Mouse (Mus musculus) liver, embryonic 14.5 days (tissue): ENCODE measurements around the gene Clta.

ENCODE experiments used
- CTCF ChIP-seq: IDR thresholded peaks from 2 replicates; pipeline ENCODE4 v1.5.1; 2016; ENCODE audit warnings: antibody characterized with exemption, low read depth, control low read depth
- EP300 ChIP-seq: IDR thresholded peaks from 2 replicates; pipeline ENCODE4 v1.6.1; 2016; ENCODE audit warnings: antibody characterized with exemption, low read depth

DNA sequence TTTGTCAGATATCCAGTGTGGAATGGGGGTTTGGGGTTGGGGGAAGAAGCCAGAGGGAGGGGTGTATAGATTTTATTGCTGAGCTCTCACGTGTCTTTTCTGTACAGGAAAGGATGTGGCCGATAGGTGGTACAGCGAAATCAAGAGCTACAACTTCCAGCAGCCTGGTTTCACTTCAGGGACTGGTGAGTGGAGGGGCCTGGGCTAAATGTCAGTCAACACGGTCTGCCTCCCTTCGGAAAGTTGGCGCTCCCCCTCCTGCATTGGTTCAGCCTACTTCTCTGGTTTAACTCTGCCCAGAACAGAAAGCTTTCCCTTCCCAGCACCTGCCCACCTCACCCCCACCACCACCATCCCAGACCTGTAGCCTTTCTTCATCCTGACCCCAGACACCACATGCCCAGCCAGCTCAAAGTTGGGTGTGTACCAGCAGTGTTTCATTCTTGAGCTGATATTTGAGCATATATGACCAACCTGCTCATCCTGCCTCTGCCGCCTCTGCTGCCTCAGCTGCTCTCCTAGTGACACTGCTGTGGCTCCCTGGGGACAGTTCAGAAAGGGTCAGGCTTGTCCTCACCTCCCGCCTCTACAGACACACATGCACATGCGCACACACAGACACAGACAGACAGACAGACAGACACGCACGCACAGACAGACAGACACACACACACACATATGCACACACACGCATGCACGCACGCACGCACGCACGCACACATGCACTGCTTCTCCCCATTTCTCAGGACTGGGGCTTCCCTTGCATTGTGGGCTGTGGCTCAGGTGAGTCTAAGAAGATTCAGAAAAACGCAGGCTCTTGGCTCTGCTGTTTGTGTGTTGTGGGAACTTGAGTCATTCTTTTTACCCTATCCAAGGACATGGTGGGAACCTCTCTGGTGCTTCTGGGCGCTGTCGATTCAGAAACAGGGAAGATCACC, 33.6 kb upstream of the Clta start:
- no peak for TF ChIP-seq CTCF
- no peak for TF ChIP-seq EP300
